Comparison of ENCODE assay signal across 21 mouse cellular contexts in the genomic region with DNA sequence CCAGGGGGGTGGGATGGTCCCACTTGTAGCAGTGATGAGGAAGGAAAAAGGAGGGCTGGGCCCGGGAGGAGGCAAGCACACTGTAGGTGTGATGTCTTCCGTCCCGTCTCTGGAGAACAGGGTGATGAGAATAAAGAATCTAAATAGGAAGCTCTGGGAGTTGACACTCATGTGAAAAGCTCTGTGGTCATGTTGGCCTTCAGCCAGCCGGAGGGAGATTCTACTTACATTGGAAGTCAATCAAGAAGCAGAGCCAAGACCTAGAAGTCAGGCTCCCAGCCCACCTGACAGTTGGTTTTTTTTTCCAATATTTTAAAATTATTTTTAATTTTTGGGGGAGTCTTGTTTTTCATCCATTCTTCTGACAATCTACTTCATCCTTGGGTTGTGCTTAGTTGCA.
DNase-seq lines count a peak whose midpoint lies in the region; ATAC-seq and TF ChIP-seq lines count a peak whose summit lies in the region.
"Had no signal": no experiment of that assay in that cellular context is flagged by ENCODE, and none has a peak within 500 bp of the region (broad histone marks: within the 10 kb centered on the region; RNA-seq: fewer than 3 reads in every experiment).

No protein-coding gene starts in this region.

- H3K4me3 ChIP-seq in left cerebral cortex, adult 2 months: no peak overlapping the region
- H3K4me3 ChIP-seq: forebrain, embryonic 13.5 days; heart, embryonic 12.5 days; hindbrain, embryonic 12.5 days; liver, embryonic 15.5 days; lung, embryonic 15.5 days had no signal

- no peak for TF ChIP-seq CTCF in left cerebral cortex, adult 2 months (IDR thresholded peaks at IDR 0.05)

- no peak for ATAC-seq in cerebellum, adult (ENCODE audit: insufficient number of reproducible peaks, low FRiP score, low TSS enrichment)
- ATAC-seq: forebrain, embryonic 13.5 days; intestine, postnatal 0 days; midbrain, embryonic 16.5 days had no signal

- DNase-seq in cerebellum, postnatal 10 days: peak; percentile 59 to 65
- peak; percentile 6 to 8 for DNase-seq in heart, postnatal 14 days
- no peak for DNase-seq in heart, adult 11 months
- DNase-seq in left cerebral cortex, postnatal 4 days: peak; percentile 48
- no peak for DNase-seq in left cerebral cortex, adult 2 months (ENCODE audit: extremely low spot score in 1 of 2, low spot score in 2 of 2)
- DNase-seq: B cell, adult 2 months; cerebellum, adult 11 months; cerebellum, adult 9-11 months; gastrocnemius, postnatal 14 days; kidney, postnatal 36 days; lung, postnatal 36 days; thymus, postnatal 4 days had no signal

- H3K27ac ChIP-seq in left cerebral cortex, adult 2 months: no peak overlapping the region
- H3K27ac ChIP-seq: forebrain, embryonic 13.5 days; hindbrain, embryonic 12.5 days; liver, embryonic 15.5 days; lung, embryonic 15.5 days; stomach, postnatal 0 days had no signal

- intact Hi-C loops in heart, postnatal 14 days (cut with DNase I): no loop called here
- intact Hi-C loops in left cerebral cortex, postnatal 4 days (cut with DNase I): no loop called here
- intact Hi-C loops in left cerebral cortex, adult 2 months (cut with DNase I): no loop called here

Comparison
In these comparisons a context has a peak if more than half of its experiments do, and no peak if none do; other contexts are left out.
1. DNase-seq: peak in cerebellum, postnatal 10 days (2 of 2), heart, postnatal 14 days (2 of 2) and left cerebral cortex, postnatal 4 days (single experiment); none in heart, adult 11 months (single experiment) and left cerebral cortex, adult 2 months (0 of 2).